Mouse (Mus musculus): ENCODE measurements at regions not wholly inside any gene's neighbourhood (a gene's known extent, or its start where the extent isn't known, plus 50 kb on each side); places are given as distances from the start of the nearest gene placed in this dataset.
"Not testable (repeated sequence)": the region's sequence is repeated elsewhere in the genome, so short reads cannot be mapped to it uniquely, and the experiment has no call there.

GRCm38 (mm10) chr13:61710823-61711222, 140.9 kb upstream of the Cts3 start:
- H3K9me3 ChIP-seq (replicated peaks; ENCODE audit: low read length); DNase-seq (ENCODE audit: extremely low read depth); H3K27me3 ChIP-seq (replicated peaks); H3K4me2 ChIP-seq (ENCODE audit: insufficient read depth, low read depth, poor library complexity, severe bottlenecking); H3K36me3 ChIP-seq (replicated peaks in 1 of 2; ENCODE audit: control insufficient read depth in 1 of 2, insufficient read depth in 1 of 2, low read length in 1 of 2); H3K4me1 ChIP-seq (ENCODE audit: control insufficient read depth in 1 of 2, insufficient read depth in 2 of 2); in situ Hi-C loops (cut with MboI; ENCODE audit: low pct_ligation_motif_present, low pct_unique_long_range_greater_than_20kb, low sequenced_read_pairs); H3K79me2 ChIP-seq (replicated peaks; ENCODE audit: control insufficient read depth, extremely low read depth, insufficient read depth, poor library complexity, severe bottlenecking); H3K9ac ChIP-seq (ENCODE audit: insufficient read depth, low read depth); dilution Hi-C loops (cut with MboI; ENCODE audit: extremely low pct_ligation_motif_present, extremely low pct_unique_long_range_greater_than_20kb, low sequenced_read_pairs); H3K27ac ChIP-seq (ENCODE audit: insufficient read depth, low read depth); H3K4me3 ChIP-seq (replicated peaks in 1 of 3; ENCODE audit: low read depth in 2 of 3, low read length in 2 of 3, poor library complexity in 1 of 3): not testable (repeated sequence)
- TF ChIP-seq RAD21 (IDR thresholded peaks at IDR 0.05; ENCODE audit: low read depth, low read length), result peak; percentile 10
- TF ChIP-seq CTCF (conservative IDR thresholded peaks at IDR 0.05 in 1 of 2, IDR thresholded peaks at IDR 0.05 in 1 of 2; ENCODE audit: low read depth in 2 of 2, low read length in 2 of 2), result peak in 1 of 2 experiments; percentile 31; a peak in 2 of 4 replicates
- TF ChIP-seq SMC3 (IDR thresholded peaks at IDR 0.05; ENCODE audit: low read depth, low read length), result 0 out of 2 replicates have a peak, but pooled peaks have one; percentile 12

- DNase-seq (ENCODE audit: extremely low read depth), result no peak
- H3K4me3 ChIP-seq (replicated peaks in 1 of 3; ENCODE audit: low read depth in 2 of 3, low read length in 2 of 3, poor library complexity in 1 of 3), result no peak overlapping the region
- no peak overlapping the region for H3K4me2 ChIP-seq (ENCODE audit: insufficient read depth, low read depth, poor library complexity, severe bottlenecking)
- H3K4me1 ChIP-seq (ENCODE audit: control insufficient read depth in 1 of 2, insufficient read depth in 2 of 2), result no peaks in the 10 kb centered on the region
- no peak overlapping the region for H3K9ac ChIP-seq (ENCODE audit: insufficient read depth, low read depth)
- H3K27me3 ChIP-seq (replicated peaks), result no peaks in the 10 kb centered on the region
- TF ChIP-seq NRF1 (IDR thresholded peaks at IDR 0.05; ENCODE audit: low read depth, low read length) (no peak), CHD1 (IDR thresholded peaks at IDR 0.05; ENCODE audit: low read depth, low read length) (no peak), GABPA (IDR thresholded peaks at IDR 0.05; ENCODE audit: insufficient replicate concordance, low read depth, low read length) (no peak), USF1 (IDR thresholded peaks at IDR 0.05; ENCODE audit: low read depth, low read length) (no peak), BHLHE40 (IDR thresholded peaks at IDR 0.05; ENCODE audit: low read depth, low read length) (no peak), ZMIZ1 (IDR thresholded peaks at IDR 0.05; ENCODE audit: low read depth, low read length) (no peak)
- no peaks in the 10 kb centered on the region for H3K36me3 ChIP-seq (replicated peaks in 1 of 2; ENCODE audit: control insufficient read depth in 1 of 2, insufficient read depth in 1 of 2, low read length in 1 of 2)
- no peak overlapping the region for H3K27ac ChIP-seq (ENCODE audit: insufficient read depth, low read depth)
- in situ Hi-C loops (cut with MboI; ENCODE audit: low pct_ligation_motif_present, low pct_unique_long_range_greater_than_20kb, low sequenced_read_pairs), result no loop called here
- H3K79me2 ChIP-seq (replicated peaks; ENCODE audit: control insufficient read depth, extremely low read depth, insufficient read depth, poor library complexity, severe bottlenecking), result no peaks in the 10 kb centered on the region
- dilution Hi-C loops (cut with MboI; ENCODE audit: extremely low pct_ligation_motif_present, extremely low pct_unique_long_range_greater_than_20kb, low sequenced_read_pairs), result no loop called here
- H3K9me3 ChIP-seq (replicated peaks; ENCODE audit: low read length), result peaks cover 6% of the 10 kb centered on the region
Measured at GRCm38 (mm10) chr13:61665729-61666128, 95.8 kb upstream of the Cts3 start.

All from CH12.LX (cell line).